Mouse (Mus musculus): ENCODE data around the gene Fam49a.

GRCm38 (mm10) chr12:12230031-12230557 is 31.8 kb upstream of the Fam49a start:
- TF ChIP-seq CTCF (IDR thresholded peaks at IDR 0.05; ENCODE audit: insufficient read depth, low read length) (no peak), POLR2A (IDR thresholded peaks at IDR 0.05; ENCODE audit: borderline replicate concordance, extremely low read depth, low read depth, low read length) (no peak)

All from lung, adult 2 months (tissue).